Mouse (Mus musculus) embryonic facial prominence, embryonic 14.5 days (tissue): ENCODE data around the gene Phf1. TPM values are rescaled to one million over a fixed set of nuclear protein-coding genes. Genes with fewer than 3 reads are reported as not detected.
A peak's percentile ranks its signal among the peaks of the same experiment; 100 is the strongest.
"Not testable (repeated sequence)": the region's sequence is repeated elsewhere in the genome, so short reads cannot be mapped to it uniquely, and the experiment has no call there.

ENCODE experiments used
- ATAC-seq: fragments of 200-750 bp; cut with Nextera tagmentation; 2 replicates; pipeline ENCODE4 v1.8.0; 2017; ENCODE audit warnings: low read depth, moderate number of reproducible peaks, moderate TSS enrichment
- DNase-seq: peaks from one replicate; pipeline ENCODE4 v3.0.0-alpha.2; 2015; ENCODE audit warnings: low spot score
- H3K27ac ChIP-seq: fragments of 300-500 bp; sonication (generic); replicated peaks from 2 replicates; pipeline ENCODE4 v1.5.1; 2014; ENCODE audit warnings: low read depth, mild to moderate bottlenecking, low read length, moderate library complexity
- H3K27me3 ChIP-seq: fragments of 300-500 bp; sonication (generic); replicated peaks from 2 replicates; pipeline ENCODE4 v1.6.1; 2014; ENCODE audit warnings: low read length; ENCODE audit not compliant: control insufficient read depth, insufficient read depth
- H3K36me3 ChIP-seq: fragments of 300-500 bp; sonication (generic); 2 replicates; pipeline ENCODE4 v1.6.1; 2014; ENCODE audit warnings: low read length, mixed read lengths; ENCODE audit not compliant: control insufficient read depth, insufficient read depth
- H3K4me1 ChIP-seq: fragments of 300-500 bp; sonication (generic); 2 replicates; pipeline ENCODE4 v1.6.1; 2014; ENCODE audit warnings: antibody characterized with exemption, low read length; ENCODE audit not compliant: control insufficient read depth, insufficient read depth
- H3K4me2 ChIP-seq: fragments of 300-500 bp; sonication (generic); 2 replicates; pipeline ENCODE4 v1.6.1; 2014; ENCODE audit warnings: low read depth, mild to moderate bottlenecking, low read length, moderate library complexity, mixed read lengths
- H3K4me3 ChIP-seq: fragments of 300-500 bp; sonication (generic); 2 replicates; pipeline ENCODE4 v1.5.1; 2014; ENCODE audit warnings: low read depth, mild to moderate bottlenecking, low read length
- H3K9ac ChIP-seq: fragments of 300-500 bp; sonication (generic); 2 replicates; pipeline ENCODE4 v1.6.1; 2014; ENCODE audit warnings: low read depth, mild to moderate bottlenecking, low read length, moderate library complexity, mixed read lengths
- H3K9me3 ChIP-seq: fragments of 300-500 bp; sonication (generic); 2 replicates; pipeline ENCODE4 v1.6.1; 2016; ENCODE audit warnings: low read length; ENCODE audit not compliant: control insufficient read depth
- WGBS: fragments of 180-500 bp; shearing (Covaris S2); extraction: QIAGEN DNeasy Blood & Tissue Kit; methylation state at CpG from one replicate; pipeline ENCODE4 v1.1.7; 2014; 5-methylcytosine and 5-hydroxymethylcytosine counted together
- polyA plus RNA-seq: library from polyadenylated mRNA; unstranded; fragments of >200 nt; fragmentation: Nextera tagmentation; extraction: Ambion mirVana; gene quantifications from 2 replicates; pipeline ENCODE4 v1.2.1, GENCODE M21; 2014

The Phf1 gene
- polyA plus RNA-seq, 1 experiment from 2014 or later: 10.0 TPM

GRCm38 (mm10) chr17:26894342-26894741 is 38.5 kb upstream of the Phf1 start:
- H3K4me2 ChIP-seq: no peak overlapping the region
- 77% methylated on average over 6 of the region's 6 CpGs for WGBS
- peaks cover 8% of the 10 kb centered on the region; the same call in 1 of the 2 replicates for H3K4me1 ChIP-seq
- H3K9me3 ChIP-seq: no peaks in the 10 kb centered on the region
- H3K27me3 ChIP-seq: no peaks in the 10 kb centered on the region
- no peak overlapping the region for H3K4me3 ChIP-seq
- DNase-seq (peak; percentile 57), ATAC-seq (peak; percentile 34; the same call in 1 of the 2 replicates)
- no peaks in the 10 kb centered on the region for H3K36me3 ChIP-seq
- H3K27ac ChIP-seq: no peak overlapping the region
- H3K9ac ChIP-seq: no peak overlapping the region

- 15% methylated on average over 10 of the region's 10 CpGs for WGBS
These were observed 37.3 kb upstream of the Phf1 start for GRCm38 (mm10) chr17:26895578-26895977.

GRCm38 (mm10) chr17:26900916-26901315 is 31.9 kb upstream of the Phf1 start:
- Histone ChIP-seq H3K9ac (no peak overlapping the region), H3K4me1 (no peaks in the 10 kb centered on the region), H3K4me2 (no peak overlapping the region), H3K4me3 (no peak overlapping the region), H3K36me3 (no peaks in the 10 kb centered on the region), H3K27ac (no peak overlapping the region), H3K27me3 (no peaks in the 10 kb centered on the region), H3K9me3 (no peaks in the 10 kb centered on the region)
- DNase-seq (no peak), ATAC-seq (no peak)
- WGBS: 74% methylated on average over 6 of the region's 6 CpGs

More at GRCm38 (mm10) chr17:26895578-26895977, 37.3 kb upstream of the Phf1 start:
- H3K4me2 ChIP-seq: no peak overlapping the region
- H3K27me3 ChIP-seq: no peaks in the 10 kb centered on the region
- DNase-seq (peak; percentile 55), ATAC-seq (no peak)
- no peak overlapping the region for H3K4me3 ChIP-seq
- no peak overlapping the region for H3K9ac ChIP-seq
- H3K36me3 ChIP-seq: no peaks in the 10 kb centered on the region
- no peak overlapping the region for H3K27ac ChIP-seq
- no peaks in the 10 kb centered on the region for H3K9me3 ChIP-seq
- H3K4me1 ChIP-seq: peaks cover 8% of the 10 kb centered on the region; the same call in 1 of the 2 replicates

- Histone ChIP-seq H3K4me1 (no peaks in the 10 kb centered on the region), H3K36me3 (no peaks in the 10 kb centered on the region), H3K4me2 (no peak overlapping the region), H3K4me3 (no peak overlapping the region), H3K9me3 (no peaks in the 10 kb centered on the region), H3K27ac (no peak overlapping the region), H3K27me3 (no peaks in the 10 kb centered on the region), H3K9ac (no peak overlapping the region)
- 56% methylated on average over 5 of the region's 5 CpGs for WGBS
- no peak for ATAC-seq
- DNase-seq: no peak
These were observed 28.5 kb upstream of the Phf1 start for GRCm38 (mm10) chr17:26904320-26904719.

- H3K27ac ChIP-seq, H3K9ac ChIP-seq, H3K4me2 ChIP-seq, H3K27me3 ChIP-seq, H3K9me3 ChIP-seq, ATAC-seq, H3K4me3 ChIP-seq, H3K4me1 ChIP-seq, H3K36me3 ChIP-seq, DNase-seq: not testable (repeated sequence)
- WGBS: 91% methylated on average over 14 of the region's 15 CpGs
These were observed 25.3 kb upstream of the Phf1 start for GRCm38 (mm10) chr17:26907506-26907905.

GRCm38 (mm10) chr17:26915248-26915647 is 17.6 kb upstream of the Phf1 start:
- H3K36me3 ChIP-seq: no peaks in the 10 kb centered on the region
- 33% methylated on average over 1 of the region's 1 CpGs for WGBS
- no peak overlapping the region for H3K9ac ChIP-seq

GRCm38 (mm10) chr17:26916711-26917482 is 16.0 kb upstream of the Phf1 start, which contains the start of gene Kifc5b:
TSS of gene Kifc5b (plus strand) at chr17:26917091.
- Histone ChIP-seq H3K27ac (no peak within 1 kb of the TSS), H3K27me3 (no peaks in the 10 kb centered on the region), H3K4me3 (peak within 1 kb of the TSS; percentile 53), H3K4me1 (no peaks in the 10 kb centered on the region), H3K4me2 (peak within 1 kb of the TSS; percentile 63), H3K36me3 (peaks cover 8% of the 10 kb centered on the region), H3K9me3 (no peaks in the 10 kb centered on the region), H3K9ac (peak within 1 kb of the TSS; percentile 68)
- under 1% methylated on average over 34 of the region's 72 CpGs for WGBS
- peak; percentile 99 for DNase-seq
- peak; percentile 100 for ATAC-seq

More at GRCm38 (mm10) chr17:26915248-26915647, 17.6 kb upstream of the Phf1 start:
- H3K4me3 ChIP-seq: no peak overlapping the region
- H3K27me3 ChIP-seq: no peaks in the 10 kb centered on the region
- ATAC-seq (no peak), DNase-seq (no peak)
- no peak overlapping the region for H3K27ac ChIP-seq
- no peaks in the 10 kb centered on the region for H3K9me3 ChIP-seq
- no peak overlapping the region for H3K4me2 ChIP-seq
- no peaks in the 10 kb centered on the region for H3K4me1 ChIP-seq

GRCm38 (mm10) chr17:26917560-26917959 is 15.3 kb upstream of the Phf1 start:
- H3K9me3 ChIP-seq, DNase-seq, H3K4me1 ChIP-seq, H3K36me3 ChIP-seq, ATAC-seq, H3K27me3 ChIP-seq, H3K27ac ChIP-seq: not testable (repeated sequence)
- Histone ChIP-seq H3K4me2 (peak overlapping the region; percentile 63), H3K4me3 (peak overlapping the region; percentile 53), H3K9ac (peak overlapping the region; percentile 68)
- WGBS: 2% methylated on average over 10 of the region's 12 CpGs

- H3K4me3 ChIP-seq: peak overlapping the region; percentile 53; the same call in 1 of the 2 replicates
- ATAC-seq (no peak), DNase-seq (no peak)
- H3K4me1 ChIP-seq: no peaks in the 10 kb centered on the region
- no peak overlapping the region for H3K27ac ChIP-seq
- H3K4me2 ChIP-seq: peak overlapping the region; percentile 63
- 74% methylated on average over 2 of the region's 2 CpGs for WGBS
- no peaks in the 10 kb centered on the region for H3K27me3 ChIP-seq
- H3K36me3 ChIP-seq: peaks cover 8% of the 10 kb centered on the region
- no peaks in the 10 kb centered on the region for H3K9me3 ChIP-seq
- peak overlapping the region; percentile 30; the same call in 1 of the 2 replicates for H3K9ac ChIP-seq
These were observed 14.5 kb upstream of the Phf1 start for GRCm38 (mm10) chr17:26918343-26918742.
